ENCODE assay signal across 20 mouse cellular contexts in genomic region chr8:96674703-96675102, GRCm38 (mm10).
A peak's percentile ranks its signal among the peaks of the same experiment; 100 is the strongest.
DNase-seq lines count a peak whose midpoint lies in the region; ATAC-seq lines count a peak whose summit lies in the region.
"Had no signal": no experiment of that assay in that cellular context is flagged by ENCODE, and none has a peak within 500 bp of the region (broad histone marks: within the 10 kb centered on the region; RNA-seq: fewer than 3 reads in every experiment).

No protein-coding gene starts in this region.

- H3K4me1 ChIP-seq in hindbrain, embryonic 11.5 days (replicated peaks; ENCODE audit: control insufficient read depth, insufficient read depth, low read length) = no peaks in the 10 kb centered on the region
- no peaks in the 10 kb centered on the region for H3K4me1 ChIP-seq in hindbrain, embryonic 14.5 days (replicated peaks; ENCODE audit: control insufficient read depth, insufficient read depth, low read length)
- H3K4me1 ChIP-seq in embryonic facial prominence, embryonic 11.5 days (ENCODE audit: control insufficient read depth, insufficient read depth, low read length) = no peaks in the 10 kb centered on the region
- H3K4me1 ChIP-seq in intestine, embryonic 16.5 days (ENCODE audit: control insufficient read depth, insufficient read depth, low read length) = no peaks in the 10 kb centered on the region
- H3K4me1 ChIP-seq: hindbrain, embryonic 12.5 days; liver, embryonic 15.5 days; megakaryocyte, embryonic 14.5 days had no signal

- no peak overlapping the region for H3K4me2 ChIP-seq in hindbrain, embryonic 11.5 days (replicated peaks; ENCODE audit: low read depth, low read length)
- no peak overlapping the region for H3K4me2 ChIP-seq in hindbrain, embryonic 14.5 days (replicated peaks)
- no peak overlapping the region for H3K4me2 ChIP-seq in embryonic facial prominence, embryonic 11.5 days (ENCODE audit: low read depth, low read length)
- no peak overlapping the region for H3K4me2 ChIP-seq in intestine, embryonic 16.5 days (ENCODE audit: low read depth, low read length)
- H3K4me2 ChIP-seq: hindbrain, embryonic 12.5 days; liver, embryonic 15.5 days had no signal

- no peak overlapping the region for H3K9ac ChIP-seq in hindbrain, embryonic 11.5 days (ENCODE audit: low read depth, low read length)
- no peak overlapping the region for H3K9ac ChIP-seq in hindbrain, embryonic 14.5 days
- H3K9ac ChIP-seq in embryonic facial prominence, embryonic 11.5 days (replicated peaks; ENCODE audit: low read length) = no peak overlapping the region
- no peak overlapping the region for H3K9ac ChIP-seq in intestine, embryonic 16.5 days (ENCODE audit: low read depth, low read length)
- H3K9ac ChIP-seq: hindbrain, embryonic 12.5 days; liver, embryonic 15.5 days had no signal

- H3K27ac ChIP-seq in hindbrain, embryonic 11.5 days (ENCODE audit: low read depth, low read length) = no peak overlapping the region
- no peak overlapping the region for H3K27ac ChIP-seq in hindbrain, embryonic 14.5 days
- no peak overlapping the region for H3K27ac ChIP-seq in embryonic facial prominence, embryonic 11.5 days (replicated peaks; ENCODE audit: low read depth, low read length)
- no peak overlapping the region for H3K27ac ChIP-seq in intestine, embryonic 16.5 days (ENCODE audit: low read length)
- H3K27ac ChIP-seq: gastrocnemius, adult 2 months; hindbrain, embryonic 12.5 days; liver, embryonic 15.5 days had no signal

- H3K36me3 ChIP-seq in hindbrain, embryonic 11.5 days (ENCODE audit: control insufficient read depth, insufficient read depth, low read length) = no peaks in the 10 kb centered on the region
- H3K36me3 ChIP-seq in hindbrain, embryonic 14.5 days (replicated peaks; ENCODE audit: control insufficient read depth, insufficient read depth) = no peaks in the 10 kb centered on the region
- no peaks in the 10 kb centered on the region for H3K36me3 ChIP-seq in embryonic facial prominence, embryonic 11.5 days (replicated peaks; ENCODE audit: control insufficient read depth, insufficient read depth, low read depth, low read length)
- no peaks in the 10 kb centered on the region for H3K36me3 ChIP-seq in intestine, embryonic 16.5 days (ENCODE audit: control insufficient read depth, insufficient read depth, low read length)
- H3K36me3 ChIP-seq: hindbrain, embryonic 12.5 days; liver, embryonic 15.5 days had no signal

- no peaks in the 10 kb centered on the region for H3K27me3 ChIP-seq in hindbrain, embryonic 11.5 days (ENCODE audit: control insufficient read depth, insufficient read depth, low read length)
- H3K27me3 ChIP-seq in hindbrain, embryonic 14.5 days (ENCODE audit: control insufficient read depth, insufficient read depth, low read length) = no peaks in the 10 kb centered on the region; the same call in 1 of the 2 replicates
- no peaks in the 10 kb centered on the region for H3K27me3 ChIP-seq in embryonic facial prominence, embryonic 11.5 days (ENCODE audit: control insufficient read depth, insufficient read depth, low read length)
- no peaks in the 10 kb centered on the region for H3K27me3 ChIP-seq in intestine, embryonic 16.5 days (replicated peaks; ENCODE audit: control insufficient read depth, insufficient read depth, low read length)
- H3K27me3 ChIP-seq: hindbrain, embryonic 12.5 days; liver, embryonic 15.5 days; megakaryocyte, embryonic 14.5 days had no signal

- 63% methylated on average over 8 of the region's 8 CpGs for WGBS in hindbrain, embryonic 11.5 days
- 56% methylated on average over 8 of the region's 8 CpGs for WGBS in hindbrain, embryonic 14.5 days
- WGBS in embryonic facial prominence, embryonic 11.5 days = 42% methylated on average over 8 of the region's 8 CpGs
- 48% methylated on average over 8 of the region's 8 CpGs for WGBS in intestine, embryonic 16.5 days

- no peak for ATAC-seq in hindbrain, embryonic 11.5 days (ENCODE audit: low FRiP score)
- ATAC-seq in hindbrain, embryonic 14.5 days (ENCODE audit: low FRiP score) = no peak
- ATAC-seq in embryonic facial prominence, embryonic 11.5 days (replicated peaks; ENCODE audit: insufficient number of reproducible peaks, low FRiP score, low TSS enrichment, low read depth) = no peak; the same call in 1 of the 2 replicates
- ATAC-seq in intestine, embryonic 16.5 days = peak; percentile 98
- ATAC-seq: activated CD4-positive, CD25-positive, alpha-beta regulatory T cell, adult 4 months; forebrain, embryonic 16.5 days had no signal

- DNase-seq in hindbrain, embryonic 11.5 days (ENCODE audit: low spot score) = peak; percentile 3
- DNase-seq in hindbrain, embryonic 14.5 days (ENCODE audit: low spot score) = no peak
- peak; percentile 7 for DNase-seq in ES-CJ7 (ENCODE audit: low read depth, low spot score)
- DNase-seq in embryonic facial prominence, embryonic 11.5 days (ENCODE audit: low spot score) = peak; percentile 24
- no peak for DNase-seq in adipocyte (ENCODE audit: low spot score)
- no peak for DNase-seq in adrenal gland, postnatal 14 days
- no peak for DNase-seq in adrenal gland, adult 8-10 months
- DNase-seq: cerebellum, adult 9-11 months; gastrocnemius, adult 2 months; heart, adult 11 months; kidney, adult 9 months; layer of hippocampus, adult 9-11 months; lung, postnatal 10 days; thymus, adult 18-20 months had no signal

- no peaks in the 10 kb centered on the region for H3K9me3 ChIP-seq in hindbrain, embryonic 11.5 days (ENCODE audit: control insufficient read depth, low read length)
- H3K9me3 ChIP-seq in hindbrain, embryonic 14.5 days (ENCODE audit: control insufficient read depth, low read length) = no peaks in the 10 kb centered on the region
- no peaks in the 10 kb centered on the region for H3K9me3 ChIP-seq in embryonic facial prominence, embryonic 11.5 days (replicated peaks; ENCODE audit: control insufficient read depth, low read length)
- no peaks in the 10 kb centered on the region for H3K9me3 ChIP-seq in intestine, embryonic 16.5 days (ENCODE audit: control insufficient read depth, low read length)
- H3K9me3 ChIP-seq: hindbrain, embryonic 12.5 days; liver, embryonic 15.5 days; megakaryocyte, embryonic 14.5 days had no signal

- H3K4me3 ChIP-seq in hindbrain, embryonic 11.5 days (ENCODE audit: low read depth, low read length) = no peak overlapping the region
- H3K4me3 ChIP-seq in hindbrain, embryonic 14.5 days (replicated peaks; ENCODE audit: low read length) = no peak overlapping the region
- H3K4me3 ChIP-seq in embryonic facial prominence, embryonic 11.5 days (ENCODE audit: low read depth, low read length) = no peak overlapping the region
- no peak overlapping the region for H3K4me3 ChIP-seq in intestine, embryonic 16.5 days (ENCODE audit: low read length)
- H3K4me3 ChIP-seq: gastrocnemius, adult 2 months; hindbrain, embryonic 12.5 days; liver, embryonic 15.5 days; megakaryocyte, embryonic 14.5 days had no signal

Comparison
In these comparisons a context has a peak if more than half of its experiments do, and no peak if none do; other contexts are left out.
1. DNase-seq: peak in hindbrain, embryonic 11.5 days (single experiment), ES-CJ7 (single experiment) and embryonic facial prominence, embryonic 11.5 days (single experiment); none in hindbrain, embryonic 14.5 days (single experiment), adipocyte (single experiment), adrenal gland, postnatal 14 days (single experiment) and adrenal gland, adult 8-10 months (single experiment).